Mouse (Mus musculus) E14TG2a.4 (cell line): ENCODE data around the gene Srxn1.

Experiments
- H3K27me3 ChIP-seq: 2 replicates; pipeline ENCODE4 v1.6.1; 2014; ENCODE audit warnings: low read length, control low read depth; ENCODE audit not compliant: insufficient read depth
- H3K36me3 ChIP-seq: 2 replicates; pipeline ENCODE4 v1.6.1; 2014; ENCODE audit warnings: low read length, control low read depth; ENCODE audit not compliant: insufficient read depth
- H3K4me1 ChIP-seq: replicated peaks from 2 replicates; pipeline ENCODE4 v1.6.1; 2014; ENCODE audit warnings: low read depth, low read length, control low read depth
- H3K4me3 ChIP-seq: replicated peaks from 2 replicates; pipeline ENCODE4 v1.5.1; 2014; ENCODE audit warnings: mild to moderate bottlenecking, low read length
- H3K9me3 ChIP-seq: 2 replicates; pipeline ENCODE4 v1.6.1; 2014; ENCODE audit warnings: low read length, control low read depth
- CTCF ChIP-seq: conservative IDR thresholded peaks from 2 replicates; pipeline ENCODE4 v1.5.1; 2014; ENCODE audit warnings: low read length
- NANOG ChIP-seq: IDR thresholded peaks from 2 replicates; pipeline ENCODE4 v1.6.1; 2014; ENCODE audit warnings: borderline replicate concordance, low read length, mixed read lengths
- POU5F1 ChIP-seq: IDR thresholded peaks from 2 replicates; pipeline ENCODE4 v1.6.1; 2014; ENCODE audit warnings: low read length, borderline replicate concordance

The Srxn1 gene

GRCm38 (mm10) chr2:152149891-152150290 lies 44.6 kb downstream of the Srxn1 start:
- H3K4me1 ChIP-seq, result peaks cover 95% of the 10 kb centered on the region
- peak overlapping the region; percentile 45 for H3K4me3 ChIP-seq
- TF ChIP-seq POU5F1, result no peak
- TF ChIP-seq NANOG, result no peak
- no peak for TF ChIP-seq CTCF
- no peaks in the 10 kb centered on the region for H3K9me3 ChIP-seq
- H3K36me3 ChIP-seq, result peaks cover 52% of the 10 kb centered on the region
- H3K27me3 ChIP-seq, result no peaks in the 10 kb centered on the region

- TF ChIP-seq POU5F1, result no peak
- TF ChIP-seq NANOG, result no peak
- TF ChIP-seq CTCF, result no peak
- H3K4me3 ChIP-seq, result peak overlapping the region; percentile 45
- peaks cover 95% of the 10 kb centered on the region for H3K4me1 ChIP-seq
- H3K9me3 ChIP-seq, result no peaks in the 10 kb centered on the region
- H3K36me3 ChIP-seq, result peaks cover 47% of the 10 kb centered on the region
- H3K27me3 ChIP-seq, result no peaks in the 10 kb centered on the region
Observed at GRCm38 (mm10) chr2:152150373-152150772, 45.1 kb downstream of the Srxn1 start.

- Histone ChIP-seq H3K4me1 (peaks cover 79% of the 10 kb centered on the region), H3K36me3 (peaks cover 17% of the 10 kb centered on the region), H3K4me3 (no peak overlapping the region), H3K9me3 (no peaks in the 10 kb centered on the region), H3K27me3 (no peaks in the 10 kb centered on the region)
- TF ChIP-seq NANOG (no peak), CTCF (no peak), POU5F1 (no peak)
Observed at GRCm38 (mm10) chr2:152153361-152153760, 48.0 kb downstream of the Srxn1 start.

- Histone ChIP-seq H3K36me3 (peaks cover 3% of the 10 kb centered on the region; the same call in 1 of the 2 replicates), H3K27me3 (no peaks in the 10 kb centered on the region), H3K4me1 (peaks cover 74% of the 10 kb centered on the region), H3K9me3 (peaks cover 10% of the 10 kb centered on the region), H3K4me3 (peak overlapping the region; percentile 39; the same call in 1 of the 2 replicates)
- TF ChIP-seq POU5F1 (no peak), CTCF (no peak), NANOG (no peak)
Observed at GRCm38 (mm10) chr2:152155414-152156208, 50.3 kb downstream of the Srxn1 start.

GRCm38 (mm10) chr2:152156471-152156870 lies 51.2 kb downstream of the Srxn1 start:
- H3K9me3 ChIP-seq, result peaks cover 10% of the 10 kb centered on the region
- peak overlapping the region; percentile 39; the same call in 1 of the 2 replicates for H3K4me3 ChIP-seq
- peaks cover 74% of the 10 kb centered on the region for H3K4me1 ChIP-seq
- TF ChIP-seq CTCF (no peak), POU5F1 (no peak), NANOG (no peak)
- no peaks in the 10 kb centered on the region for H3K27me3 ChIP-seq
- H3K36me3 ChIP-seq, result peaks cover 2% of the 10 kb centered on the region; the same call in 1 of the 2 replicates

GRCm38 (mm10) chr2:152159487-152159886 lies 54.2 kb downstream of the Srxn1 start:
- Histone ChIP-seq H3K4me3 (no peak overlapping the region), H3K4me1 (peaks cover 52% of the 10 kb centered on the region), H3K27me3 (no peaks in the 10 kb centered on the region), H3K36me3 (no peaks in the 10 kb centered on the region; the same call in 1 of the 2 replicates), H3K9me3 (peaks cover 10% of the 10 kb centered on the region)
- no peak for TF ChIP-seq NANOG
- TF ChIP-seq CTCF, result peak; percentile 43
- TF ChIP-seq POU5F1, result no peak
